In genomic region chr17:87958283-87958682, GRCm38 (mm10) we compare ENCODE assay signal across 1 mouse cellular context.
TF ChIP-seq lines count a peak whose summit lies in the region.

No protein-coding gene starts in this region.

TF ChIP-seq in ES-E14, 5 proteins besides CTCF, POLR2A, EP300 and RAD21:
- no peak for TF ChIP-seq MAFK (IDR thresholded peaks at IDR 0.05; ENCODE audit: insufficient read depth, low read depth, low read length)
- TF ChIP-seq ZC3H11A (IDR thresholded peaks at IDR 0.05; ENCODE audit: borderline replicate concordance, low read depth, low read length), result no peak
- TF ChIP-seq ZNF384 (IDR thresholded peaks at IDR 0.05; ENCODE audit: low read depth, low read length), result no peak
- no peak for TF ChIP-seq HCFC1 (IDR thresholded peaks at IDR 0.05; ENCODE audit: borderline replicate concordance, insufficient read depth, low read length)
- no peak for TF ChIP-seq CHD2 (IDR thresholded peaks at IDR 0.05; ENCODE audit: low read depth, low read length)
